Mouse (Mus musculus) CD8-positive naive resting alpha-beta T cell, adult 57 days (primary cell): ENCODE results near the gene Hrg. TPM values are rescaled to one million over a fixed set of nuclear protein-coding genes. Genes with fewer than 3 reads are reported as not detected.

Source experiments
- total RNA-seq: library from RNA; stranded (reverse); gene quantifications from one replicate; pipeline ENCODE4 v1.2.4, GENCODE M21; 2023

Gene Hrg
- not detected for total RNA-seq

GRCm38 (mm10) chr16:22950840-22951395 lies at the start of gene Hrg:
TSS of gene Hrg (plus strand) at chr16:22951072.

GRCm38 (mm10) chr16:22918034-22918433 lies 32.8 kb upstream of the Hrg start, which contains the start of gene Fetub:
TSS of gene Fetub (plus strand) at chr16:22918334.

Other genes with a start within 250 kb of the Hrg start
- gene Crygs, start 139.5 kb upstream of the Hrg start, total RNA-seq, result not detected
- 15.9 TPM for gene Tbccd1, start 93.4 kb upstream of the Hrg start, total RNA-seq
- 47.6 TPM for gene Dnajb11, start 93.2 kb upstream of the Hrg start, total RNA-seq
- not detected for gene Ahsg, start 59.8 kb upstream of the Hrg start, total RNA-seq
- not detected for gene Fetub, start 32.7 kb upstream of the Hrg start, total RNA-seq
- gene Kng2, start 78.4 kb downstream of the Hrg start, total RNA-seq, result not detected
- gene Kng1, start 106.8 kb downstream of the Hrg start, total RNA-seq, result not detected
- 1,147 TPM for gene Eif4a2, start 156.4 kb downstream of the Hrg start, total RNA-seq
- 10.1 TPM for gene Rfc4, start 176.7 kb downstream of the Hrg start, total RNA-seq
- gene Adipoq, start 195.5 kb downstream of the Hrg start, total RNA-seq, result not detected